Mouse (Mus musculus): ENCODE results near the gene Togaram2. TPM values are rescaled to one million over a fixed set of nuclear protein-coding genes. Genes with fewer than 3 reads are reported as not detected.
"Not testable (repeated sequence)": the region's sequence is repeated elsewhere in the genome, so short reads cannot be mapped to it uniquely, and the experiment has no call there.

The Togaram2 gene
- polyA plus RNA-seq, 1 experiment from 2014 or later: 0.29 TPM

- H3K4me2 ChIP-seq: no peak within 1 kb of the TSS
- no peaks in the 10 kb centered on the region for H3K27me3 ChIP-seq
- no peak for ATAC-seq (ENCODE audit: low FRiP score)
Observed at GRCm38 (mm10) chr17:71752831-71753230, 79.8 kb downstream of the Togaram2 start, which contains the start of gene Pcare. Gene Pcare (minus strand): TSS chr17:71752894.

GRCm38 (mm10) chr17:71760536-71760935 lies 87.5 kb downstream of the Togaram2 start:
- 78% methylated on average over 7 of the region's 7 CpGs for WGBS
- no peak for ATAC-seq (ENCODE audit: low FRiP score)
- no peak overlapping the region for H3K4me3 ChIP-seq (replicated peaks)
- H3K9ac ChIP-seq: no peak overlapping the region
- H3K4me2 ChIP-seq: no peak overlapping the region
- H3K27me3 ChIP-seq: no peaks in the 10 kb centered on the region
- H3K27ac ChIP-seq: no peak overlapping the region
- no peaks in the 10 kb centered on the region for H3K4me1 ChIP-seq
- H3K9me3 ChIP-seq: no peaks in the 10 kb centered on the region
- no peaks in the 10 kb centered on the region for H3K36me3 ChIP-seq (replicated peaks)

More at GRCm38 (mm10) chr17:71752831-71753230, 79.8 kb downstream of the Togaram2 start, which contains the start of gene Pcare:
- no peak within 1 kb of the TSS for H3K4me3 ChIP-seq (replicated peaks)
- H3K36me3 ChIP-seq (replicated peaks): no peaks in the 10 kb centered on the region
- 66% methylated on average over 10 of the region's 10 CpGs for WGBS
- no peaks in the 10 kb centered on the region for H3K9me3 ChIP-seq
- H3K27ac ChIP-seq: no peak within 1 kb of the TSS
- H3K9ac ChIP-seq: no peak within 1 kb of the TSS
- H3K4me1 ChIP-seq: no peaks in the 10 kb centered on the region; the same call in 1 of the 2 replicates

GRCm38 (mm10) chr17:71768173-71768572 lies 95.1 kb downstream of the Togaram2 start, which contains the start of gene Clip4:
Gene Clip4 (plus strand): TSS chr17:71768473.
- not testable (repeated sequence) for H3K27ac ChIP-seq

GRCm38 (mm10) chr17:71769564-71769963 lies 96.5 kb downstream of the Togaram2 start:
- Histone ChIP-seq H3K9me3 (no peaks in the 10 kb centered on the region), H3K27ac (0 out of 2 replicates have a peak overlapping the region, but pooled peaks have one; percentile 5), H3K27me3 (no peaks in the 10 kb centered on the region), H3K4me2 (peak overlapping the region; percentile 27), H3K9ac (no peak overlapping the region), H3K36me3 (replicated peaks) (no peaks in the 10 kb centered on the region), H3K4me1 (peaks cover 11% of the 10 kb centered on the region), H3K4me3 (replicated peaks) (no peak overlapping the region)
- ATAC-seq (ENCODE audit: low FRiP score): peak; percentile 33; the same call in 1 of the 2 replicates
- 6% methylated on average over 6 of the region's 6 CpGs for WGBS

More at GRCm38 (mm10) chr17:71768173-71768572, 95.1 kb downstream of the Togaram2 start, which contains the start of gene Clip4:
- H3K9me3 ChIP-seq; ATAC-seq (ENCODE audit: low FRiP score); H3K9ac ChIP-seq; H3K4me2 ChIP-seq; H3K27me3 ChIP-seq; H3K36me3 ChIP-seq (replicated peaks); H3K4me3 ChIP-seq (replicated peaks): not testable (repeated sequence)
- WGBS: 65% methylated on average over 1 of the region's 1 CpGs
- H3K4me1 ChIP-seq: peaks cover 11% of the 10 kb centered on the region

GRCm38 (mm10) chr17:71770696-71771095 lies 97.6 kb downstream of the Togaram2 start:
- Histone ChIP-seq H3K36me3 (replicated peaks) (no peaks in the 10 kb centered on the region), H3K4me1 (peaks cover 11% of the 10 kb centered on the region), H3K4me3 (replicated peaks) (no peak overlapping the region), H3K9ac (no peak overlapping the region), H3K4me2 (no peak overlapping the region), H3K9me3 (no peaks in the 10 kb centered on the region), H3K27me3 (no peaks in the 10 kb centered on the region), H3K27ac (no peak overlapping the region)
- WGBS: 94% methylated on average over 3 of the region's 3 CpGs
- no peak for ATAC-seq (ENCODE audit: low FRiP score)

GRCm38 (mm10) chr17:71774173-71774572 lies 101.1 kb downstream of the Togaram2 start:
- peaks cover 9% of the 10 kb centered on the region; the same call in 1 of the 2 replicates for H3K9me3 ChIP-seq
- WGBS: 72% methylated on average over 4 of the region's 4 CpGs
- no peak for ATAC-seq (ENCODE audit: low FRiP score)
- no peak overlapping the region for H3K4me3 ChIP-seq (replicated peaks)
- no peak overlapping the region for H3K9ac ChIP-seq
- H3K27me3 ChIP-seq: no peaks in the 10 kb centered on the region
- no peaks in the 10 kb centered on the region for H3K36me3 ChIP-seq (replicated peaks)
- H3K4me1 ChIP-seq: peaks cover 9% of the 10 kb centered on the region
- H3K27ac ChIP-seq: no peak overlapping the region
- H3K4me2 ChIP-seq: no peak overlapping the region

GRCm38 (mm10) chr17:71775279-71775678 lies 102.2 kb downstream of the Togaram2 start:
- H3K9ac ChIP-seq: no peak overlapping the region
- H3K4me3 ChIP-seq (replicated peaks): no peak overlapping the region
- H3K4me1 ChIP-seq: no peaks in the 10 kb centered on the region; the same call in 1 of the 2 replicates
- H3K36me3 ChIP-seq (replicated peaks): no peaks in the 10 kb centered on the region
- H3K4me2 ChIP-seq: no peak overlapping the region
- ATAC-seq (ENCODE audit: low FRiP score): no peak
- peaks cover 9% of the 10 kb centered on the region; the same call in 1 of the 2 replicates for H3K9me3 ChIP-seq
- no peak overlapping the region for H3K27ac ChIP-seq
- WGBS: 79% methylated on average over 4 of the region's 4 CpGs
- no peaks in the 10 kb centered on the region for H3K27me3 ChIP-seq

GRCm38 (mm10) chr17:71778696-71779095 lies 105.6 kb downstream of the Togaram2 start:
- peaks cover 4% of the 10 kb centered on the region for H3K27me3 ChIP-seq
- no peak overlapping the region for H3K9ac ChIP-seq
- no peak overlapping the region for H3K4me3 ChIP-seq (replicated peaks)
- H3K9me3 ChIP-seq: peaks cover 9% of the 10 kb centered on the region; the same call in 1 of the 2 replicates
- WGBS: 77% methylated on average over 3 of the region's 3 CpGs
- H3K4me2 ChIP-seq: no peak overlapping the region
- ATAC-seq (ENCODE audit: low FRiP score): no peak
- no peaks in the 10 kb centered on the region for H3K36me3 ChIP-seq (replicated peaks)
- peaks cover 14% of the 10 kb centered on the region for H3K4me1 ChIP-seq
- H3K27ac ChIP-seq: no peak overlapping the region

Other genes starting within 250 kb of the Togaram2 start
- 5.3 and 6.3 TPM in 2 replicates for gene Gm4707, start 213.3 kb upstream of the Togaram2 start, polyA plus RNA-seq (2016; fragmentation: Nextera tagmentation; extraction: Ambion mirVana)
- gene Smchd1, start 197.9 kb upstream of the Togaram2 start, polyA plus RNA-seq (2016; fragmentation: Nextera tagmentation; extraction: Ambion mirVana): 82.2 and 89.3 TPM in 2 replicates
- gene Ndc80, start 146.4 kb upstream of the Togaram2 start, polyA plus RNA-seq (2016; fragmentation: Nextera tagmentation; extraction: Ambion mirVana): 55.6 and 62.5 TPM in 2 replicates
- gene Spdya, start 121.2 kb upstream of the Togaram2 start, polyA plus RNA-seq (2016; fragmentation: Nextera tagmentation; extraction: Ambion mirVana): 1.2 and 1.3 TPM in 2 replicates
- 79.9 and 80.0 TPM in 2 replicates for gene Wdr43, start 57.4 kb upstream of the Togaram2 start, polyA plus RNA-seq (2016; fragmentation: Nextera tagmentation; extraction: Ambion mirVana)
- not detected in 2 replicates for gene Pcare, start 79.6 kb downstream of the Togaram2 start, polyA plus RNA-seq (2016; fragmentation: Nextera tagmentation; extraction: Ambion mirVana)
- gene Clip4, start 95.2 kb downstream of the Togaram2 start, polyA plus RNA-seq (2016; fragmentation: Nextera tagmentation; extraction: Ambion mirVana): 7.6 and 8.9 TPM in 2 replicates

Data from forebrain, embryonic 12.5 days (tissue).